Mouse (Mus musculus): Measurements from ENCODE around the gene Acox2.
"Not testable (repeated sequence)": the region's sequence is repeated elsewhere in the genome, so short reads cannot be mapped to it uniquely, and the experiment has no call there.

Acox2 gene

DNA sequence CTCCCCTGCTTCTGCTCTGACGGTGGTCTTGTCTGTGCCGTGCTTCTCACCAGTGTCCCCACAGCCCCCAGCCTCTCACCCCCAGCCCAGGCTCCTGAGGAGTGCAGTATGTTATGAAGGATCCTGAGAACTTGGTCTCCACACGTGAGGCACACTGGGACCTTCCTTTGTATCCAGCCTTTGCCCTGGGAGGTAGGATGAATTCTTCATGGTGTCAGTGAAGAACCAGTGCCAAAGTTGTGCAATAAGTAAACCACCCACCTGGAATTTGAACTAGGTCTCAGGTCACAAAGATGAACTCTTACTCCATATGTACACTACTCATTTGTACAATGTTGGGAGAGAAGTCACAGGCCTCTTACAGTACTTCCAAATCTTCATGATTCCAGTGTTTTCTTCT, at the start of gene Acox2:
Gene Acox2 (minus strand): TSS at position 188 of the 400 bp plus-strand sequence.
- DNase-seq (ENCODE audit: extremely low read depth, low read depth, low spot score), result peak; percentile 85

DNA sequence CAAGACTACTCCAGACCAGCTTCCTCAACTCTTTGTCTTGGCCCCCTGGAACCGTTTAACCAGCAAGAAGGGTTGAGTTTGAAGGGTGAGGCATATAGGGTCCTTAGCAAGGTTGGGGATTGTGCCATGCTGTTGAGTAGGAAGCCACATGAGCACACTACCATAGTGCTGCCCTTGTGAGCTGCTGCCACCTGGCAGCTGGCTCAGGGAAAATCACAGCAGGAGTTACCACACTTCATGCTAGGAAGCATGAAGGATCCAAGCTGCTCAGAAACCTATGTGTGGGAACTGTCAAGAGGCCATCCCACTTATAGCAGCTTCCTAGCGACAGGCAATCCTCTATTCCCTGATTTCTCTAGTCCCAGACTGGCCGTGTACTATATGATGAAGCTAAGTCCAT, 49.5 kb upstream of the Acox2 start:
- no peak for DNase-seq (ENCODE audit: extremely low read depth, low read depth, low spot score)

DNA sequence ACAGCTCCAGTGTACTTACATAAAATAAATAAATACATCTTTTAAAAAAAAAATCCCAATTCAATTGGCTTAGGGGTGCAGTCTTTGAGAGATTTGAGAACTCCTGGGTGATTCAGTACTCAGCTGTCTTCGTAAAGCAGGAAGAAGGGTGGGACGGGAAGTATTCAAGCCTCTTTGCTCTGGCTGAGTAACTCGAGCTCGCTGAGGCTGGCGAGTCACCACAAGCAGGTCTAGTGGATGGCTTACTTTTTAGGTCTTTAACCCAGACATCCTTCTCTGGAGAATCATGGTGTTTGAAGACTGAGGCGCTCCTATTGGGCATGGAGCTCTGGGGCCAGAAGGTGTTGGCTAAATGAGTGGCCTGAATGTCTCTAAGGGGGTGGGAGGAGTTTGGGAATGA, 47.7 kb upstream of the Acox2 start:
- no peak for DNase-seq (ENCODE audit: extremely low read depth, low read depth, low spot score)

DNA sequence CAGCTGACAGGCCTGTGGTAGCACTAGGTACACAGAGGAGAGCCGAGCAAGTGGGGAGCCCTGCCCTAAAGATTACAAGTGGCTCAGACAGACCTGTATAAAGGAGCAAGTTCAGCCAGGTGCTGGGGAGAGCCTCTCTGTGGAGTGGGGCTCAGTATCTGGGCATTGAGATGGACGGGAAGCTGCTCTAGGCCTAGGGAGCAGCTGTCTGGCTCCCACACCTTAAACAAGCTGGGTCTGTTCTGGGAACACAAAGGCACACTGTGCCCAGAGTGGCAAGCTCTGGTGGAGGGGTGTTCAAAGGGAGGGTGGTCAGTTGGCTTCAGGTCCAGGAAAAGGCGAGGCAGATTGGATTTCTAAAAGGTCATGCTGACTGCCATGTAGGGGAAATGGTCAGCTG, 45.9 kb upstream of the Acox2 start:
- DNase-seq (ENCODE audit: extremely low read depth, low read depth, low spot score), result no peak

DNA sequence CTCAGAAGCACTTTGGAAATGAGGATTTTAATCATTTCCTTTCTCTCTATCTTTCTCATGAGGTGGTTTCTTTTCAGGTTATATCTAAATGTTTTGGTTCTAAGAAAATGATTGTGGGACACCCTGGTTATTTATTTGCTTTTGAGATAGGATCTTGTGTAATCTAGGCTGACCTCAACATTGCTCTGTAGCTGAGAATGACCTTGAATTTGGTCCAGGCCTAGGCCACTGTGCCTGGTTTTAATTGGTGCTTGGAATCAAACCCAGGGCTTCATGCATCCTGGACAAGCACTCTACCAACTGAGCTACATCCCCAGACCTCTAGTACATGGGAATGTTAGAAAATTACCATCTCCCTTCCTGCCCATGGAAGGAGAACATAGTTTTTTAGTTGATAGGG, 44.9 kb upstream of the Acox2 start:
- DNase-seq (ENCODE audit: extremely low read depth, low read depth, low spot score), result no peak

DNA sequence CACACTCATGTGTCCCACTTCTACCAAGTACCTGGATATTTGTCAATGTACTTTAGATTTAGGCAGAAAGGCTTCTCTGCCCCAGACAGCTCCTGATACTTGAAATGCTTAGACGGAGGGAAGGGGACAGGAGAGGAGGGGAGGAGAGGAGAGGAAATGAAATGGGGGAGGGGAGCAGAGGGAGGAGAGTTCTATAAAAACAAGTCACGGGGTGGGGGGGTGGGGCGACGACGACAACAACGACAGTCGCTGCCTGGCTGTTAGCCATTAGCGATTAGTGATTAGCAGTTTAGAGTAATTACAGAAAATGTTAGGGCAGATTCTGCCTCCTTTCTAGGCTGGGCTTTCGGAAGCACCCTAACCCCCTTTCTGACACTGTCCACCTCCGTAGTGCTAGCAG, 43.5 kb upstream of the Acox2 start:
- no peak for DNase-seq (ENCODE audit: extremely low read depth, low read depth, low spot score)

DNA sequence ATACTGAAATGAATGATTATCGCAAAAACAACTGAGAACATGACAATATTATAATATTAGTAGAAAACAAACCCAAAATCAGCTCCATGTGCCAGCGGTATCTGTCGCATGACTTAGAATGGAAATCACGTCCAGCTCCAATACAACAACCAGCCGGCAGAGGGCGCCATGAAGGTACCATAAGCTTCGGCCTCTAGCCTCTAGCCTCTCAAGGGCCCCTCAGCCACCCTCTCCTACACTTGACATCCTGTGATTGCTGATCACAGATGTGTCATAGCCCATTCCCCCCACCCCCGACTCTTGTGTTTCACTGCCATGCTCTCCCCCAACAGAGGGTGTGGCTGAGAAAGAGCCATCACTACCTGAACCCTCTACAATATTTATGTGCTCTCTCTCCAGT, 41.1 kb upstream of the Acox2 start:
- DNase-seq (ENCODE audit: extremely low read depth, low read depth, low spot score), result no peak

DNA sequence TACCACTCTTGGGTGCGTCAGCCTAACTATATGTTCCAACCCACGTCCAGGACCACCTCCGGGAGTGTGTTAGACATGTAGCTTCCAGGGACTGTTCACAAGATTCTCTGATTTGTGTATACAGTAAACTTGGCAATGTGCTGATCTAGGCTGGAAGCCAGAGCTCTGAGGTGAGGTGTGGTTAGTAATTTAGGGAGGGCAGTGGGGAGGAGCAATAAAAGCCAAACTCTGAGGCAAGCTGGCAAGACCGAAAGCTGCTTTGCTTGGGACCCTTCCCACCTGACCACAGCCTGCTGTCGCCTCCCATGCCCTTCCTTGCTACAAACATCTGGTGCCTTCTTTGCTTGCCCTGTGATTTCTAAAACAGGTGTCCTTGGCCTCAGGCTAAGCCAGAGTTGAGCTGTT, 38.7 kb upstream of the Acox2 start:
- DNase-seq (ENCODE audit: extremely low read depth, low read depth, low spot score), result peak; percentile 30

DNA sequence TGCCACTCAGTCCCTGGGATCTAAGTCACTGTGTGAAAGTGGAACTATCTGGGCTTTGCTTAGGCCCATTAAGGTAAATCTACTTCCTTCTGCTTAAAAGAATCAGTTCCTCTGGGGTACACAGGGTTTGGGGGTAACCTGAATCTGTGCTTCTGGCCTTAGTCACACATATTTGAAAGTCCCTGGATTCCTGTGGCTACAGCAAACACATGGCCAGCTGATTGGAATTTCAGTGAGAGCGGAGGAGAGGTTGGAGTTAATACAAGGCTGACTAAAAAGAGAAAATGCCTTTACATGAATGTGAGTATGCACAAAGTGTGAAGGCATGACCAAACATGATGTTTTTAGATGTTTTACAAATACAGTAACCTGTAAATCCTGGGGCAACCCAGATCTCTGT, 35.1 kb upstream of the Acox2 start:
- DNase-seq (ENCODE audit: extremely low read depth, low read depth, low spot score), result no peak

DNA sequence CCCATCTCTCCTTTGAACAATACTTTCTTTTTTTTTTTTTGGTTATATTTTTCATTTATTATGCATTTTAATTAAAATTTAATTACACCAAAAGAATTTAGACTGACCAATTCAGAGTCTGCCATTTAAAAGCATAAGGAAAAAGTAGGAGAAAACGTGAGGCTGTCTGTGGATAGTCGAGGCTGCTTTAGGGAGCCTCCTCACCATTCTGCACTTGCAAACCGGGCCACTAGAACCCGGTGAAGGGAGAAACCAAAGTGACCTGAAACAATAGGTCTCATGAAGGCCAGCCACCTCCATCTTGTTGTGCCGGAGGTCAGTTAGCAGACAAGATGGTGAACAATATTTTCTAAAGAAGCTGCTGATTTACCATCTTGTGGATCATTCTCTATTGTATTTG, 27.4 kb upstream of the Acox2 start:
- not testable (repeated sequence) for DNase-seq (ENCODE audit: extremely low read depth, low read depth, low spot score)

DNA sequence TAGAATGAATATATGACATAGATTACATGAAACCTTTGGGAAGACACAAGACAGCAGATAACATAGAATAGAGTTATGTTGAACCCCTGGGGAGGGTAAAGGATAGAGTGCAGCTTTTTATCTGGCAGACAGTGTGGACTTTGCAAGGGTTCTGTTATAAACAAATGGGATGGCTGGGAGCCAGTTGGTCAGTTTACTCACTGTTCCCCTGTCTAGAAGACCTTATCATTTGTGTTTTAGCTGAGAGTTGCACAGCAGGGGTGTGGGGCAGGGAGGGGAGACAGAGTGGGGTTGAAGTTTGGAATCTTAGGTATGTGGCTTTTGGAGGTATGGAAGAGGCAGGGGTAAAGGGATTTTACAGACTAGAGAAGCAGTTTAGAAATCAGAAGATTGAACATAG, 24.6 kb upstream of the Acox2 start:
- no peak for DNase-seq (ENCODE audit: extremely low read depth, low read depth, low spot score)

DNA sequence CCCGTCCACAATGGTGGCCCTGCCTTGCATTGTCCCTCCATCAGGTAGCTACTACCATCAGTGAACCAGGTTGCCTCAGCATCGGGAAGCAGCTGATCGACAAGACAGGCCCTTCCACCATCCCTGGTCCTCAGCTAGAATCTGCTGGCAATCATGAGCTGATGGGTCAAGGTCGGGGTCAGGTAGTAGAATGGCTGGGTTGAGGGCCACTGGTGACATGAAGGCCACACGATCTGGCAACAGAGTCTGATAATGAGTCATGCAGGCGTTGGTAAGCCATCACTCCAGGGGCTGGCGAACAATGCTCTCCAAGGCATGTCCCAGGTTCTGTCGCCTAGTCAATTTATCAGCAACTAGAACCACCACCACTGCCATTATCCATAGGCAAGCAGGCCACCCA, 12.1 kb upstream of the Acox2 start:
- DNase-seq (ENCODE audit: extremely low read depth, low read depth, low spot score), result not testable (repeated sequence)

DNA sequence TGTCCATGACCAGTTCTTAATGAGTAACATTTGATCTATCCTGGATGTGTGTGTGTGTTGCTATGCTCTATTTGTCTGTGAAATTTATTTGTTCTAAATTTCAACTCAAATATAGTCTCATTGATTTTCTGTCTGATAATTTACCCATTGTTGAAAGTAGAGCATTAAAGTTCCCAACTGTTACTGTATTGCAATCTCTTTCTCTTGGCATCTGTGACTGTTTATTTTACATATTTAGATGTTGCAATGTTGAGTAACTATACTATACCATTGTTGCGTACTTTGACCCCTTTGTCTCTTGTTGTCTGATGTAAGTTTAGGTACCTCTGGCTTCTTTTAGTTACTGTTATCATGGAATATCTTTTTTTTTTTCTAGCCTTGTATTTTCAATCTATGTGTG, 5.2 kb upstream of the Acox2 start:
- no peak for DNase-seq (ENCODE audit: extremely low read depth, low read depth, low spot score)

DNA sequence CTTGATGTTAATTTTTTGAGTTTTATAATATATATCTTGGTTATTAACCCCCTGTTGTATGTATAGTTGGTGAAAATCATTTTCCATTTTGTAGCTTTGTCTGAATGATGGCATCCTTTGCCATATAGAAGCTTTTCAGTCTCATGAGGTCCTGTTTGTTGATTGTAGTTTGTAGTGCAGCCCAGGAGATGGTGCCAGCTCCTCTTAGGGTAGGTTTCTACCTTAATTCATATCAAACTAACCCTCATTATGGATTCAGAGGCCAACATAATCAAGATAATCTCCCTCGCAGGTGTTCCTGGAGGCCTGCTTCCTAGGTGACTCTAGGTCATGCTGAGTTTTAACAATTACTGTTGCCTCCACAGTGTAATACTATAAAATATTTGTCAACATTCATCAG, 3.1 kb upstream of the Acox2 start:
- no peak for DNase-seq (ENCODE audit: extremely low read depth, low read depth, low spot score)

DNA sequence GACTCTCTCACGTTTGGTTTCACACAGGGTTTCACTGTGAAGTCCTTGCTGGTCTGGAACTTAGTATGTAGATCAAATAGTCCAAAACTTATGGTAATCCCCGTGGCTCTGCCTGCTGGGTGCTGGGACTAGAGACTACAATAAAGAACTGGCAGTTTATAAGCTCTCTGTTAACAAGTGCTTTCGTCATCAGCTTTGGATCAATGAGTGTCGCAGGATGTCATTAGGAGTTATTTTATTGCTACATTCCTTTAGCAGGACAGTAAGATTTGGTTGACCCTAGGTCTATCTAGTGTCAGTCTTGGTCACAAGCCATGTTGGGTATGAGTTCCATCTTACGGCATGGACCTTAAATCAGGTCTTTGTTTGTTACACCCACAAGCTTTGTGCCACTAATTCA, 1.1 kb upstream of the Acox2 start:
- DNase-seq (ENCODE audit: extremely low read depth, low read depth, low spot score), result peak; percentile 73

DNA sequence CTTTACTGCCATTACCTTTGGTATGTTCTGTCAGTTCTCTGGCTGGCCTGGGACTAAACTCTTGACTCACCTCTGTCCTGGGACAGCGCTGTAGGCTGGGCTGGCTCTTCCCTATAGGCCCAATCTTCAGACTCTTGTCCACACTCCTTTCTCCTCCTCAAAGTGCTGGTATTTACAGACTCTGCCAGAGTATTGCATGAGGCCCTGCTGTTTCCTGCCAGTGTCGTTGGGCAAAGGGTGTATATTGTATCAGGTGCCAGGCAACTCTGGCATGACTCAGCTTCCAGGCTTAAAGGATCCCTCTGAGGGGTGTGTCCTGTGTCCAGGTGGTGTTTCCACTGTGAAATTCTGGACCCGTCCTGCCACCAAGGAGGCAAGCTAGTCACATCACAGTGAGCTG, 401 bp downstream of the Acox2 start:
- peak; percentile 84 for DNase-seq (ENCODE audit: extremely low read depth, low read depth, low spot score)

DNA sequence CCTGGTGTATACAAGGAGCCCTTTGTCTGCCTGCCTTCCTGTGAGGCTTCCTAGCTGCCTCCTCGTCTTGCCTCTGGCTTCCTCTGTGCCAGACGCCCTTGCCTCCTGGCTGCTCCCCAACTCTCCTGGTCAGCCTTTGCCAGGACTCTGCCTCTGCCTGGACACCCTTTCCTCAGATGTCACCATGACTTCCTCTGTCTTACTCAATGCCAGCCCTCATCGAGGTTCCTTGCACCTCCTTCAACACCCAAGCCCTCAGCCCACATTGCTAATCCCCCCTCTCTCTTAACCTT, 872 bp downstream of the Acox2 start:
- DNase-seq (ENCODE audit: extremely low read depth, low read depth, low spot score), result peak; percentile 52

DNA sequence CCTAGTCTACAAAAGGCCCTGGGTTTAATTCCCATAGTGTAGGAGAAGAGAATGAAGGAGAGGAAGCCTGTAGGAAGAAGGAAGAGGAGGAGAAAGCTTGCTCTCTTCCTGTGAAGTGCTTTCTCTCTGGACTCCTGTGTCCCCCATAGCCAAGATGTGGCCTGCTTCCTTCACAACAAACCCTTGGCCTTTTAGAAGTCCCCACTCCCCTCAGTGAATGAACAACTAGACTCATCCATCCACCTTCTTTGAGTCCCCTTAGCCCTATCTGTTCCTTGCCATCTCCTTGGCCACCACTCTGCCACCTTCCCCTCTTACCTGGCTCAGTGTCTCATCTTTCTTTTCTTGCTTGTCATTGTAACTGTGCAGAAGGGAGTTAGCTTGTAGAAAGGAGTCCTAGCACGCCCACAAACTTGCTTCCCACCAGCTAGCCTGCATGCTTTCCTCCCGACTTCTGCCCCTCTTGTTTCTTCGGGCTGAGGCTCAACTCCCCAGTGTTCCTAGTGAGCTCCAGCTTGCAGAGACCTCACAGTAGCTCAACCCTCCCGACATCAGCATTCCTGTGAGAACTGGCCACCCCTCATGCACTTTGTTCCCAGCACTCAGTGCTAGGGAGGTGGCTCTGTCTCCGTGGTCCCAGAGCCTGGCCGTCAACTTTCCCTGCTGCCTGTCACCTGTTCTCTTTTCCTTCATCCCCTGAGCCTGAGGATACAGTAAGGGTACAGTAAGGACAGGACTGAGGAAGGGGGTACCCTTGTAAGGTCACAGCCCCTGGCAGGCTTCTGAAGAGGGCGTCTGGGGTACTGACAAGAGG, 1.4 kb downstream of the Acox2 start:
- no peak for DNase-seq (ENCODE audit: extremely low read depth, low read depth, low spot score)

DNA sequence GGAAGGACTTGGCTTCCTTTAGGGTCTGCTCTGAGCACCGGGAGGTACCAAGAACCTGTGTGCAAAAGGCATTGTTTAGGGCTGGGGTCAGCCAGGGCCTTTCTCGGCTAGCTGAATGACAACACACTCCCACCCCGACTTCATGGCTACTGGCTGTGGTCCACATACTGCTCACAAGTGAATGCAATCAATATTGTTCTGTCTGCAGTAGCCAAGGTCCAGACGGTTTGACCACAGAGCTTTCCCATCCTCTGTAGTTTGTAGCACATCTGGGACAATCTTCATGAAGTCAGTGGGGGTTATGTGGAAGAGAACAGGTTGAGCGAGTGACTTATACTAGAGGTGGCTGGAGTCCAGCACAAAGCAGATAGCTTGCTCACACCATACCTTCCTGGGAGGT, 2.3 kb downstream of the Acox2 start:
- DNase-seq (ENCODE audit: extremely low read depth, low read depth, low spot score), result no peak

DNA sequence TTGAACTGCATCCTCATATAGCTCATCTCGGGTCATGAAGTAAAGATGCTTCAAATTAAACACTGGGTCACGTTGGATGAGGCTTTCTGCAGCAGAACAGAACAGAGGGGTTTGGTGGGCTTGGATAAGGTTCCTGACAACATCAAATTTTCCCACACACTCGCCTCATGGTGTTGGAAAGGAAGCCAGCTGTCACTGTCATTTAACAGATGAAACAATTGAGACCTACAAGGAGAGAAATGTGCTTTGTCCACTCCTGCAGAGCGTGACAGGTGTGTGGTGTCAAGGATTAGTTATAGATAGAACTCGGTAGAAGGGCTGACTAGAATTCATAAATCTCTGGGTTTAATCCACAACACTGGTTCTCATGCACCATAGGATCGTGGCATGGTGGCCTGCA, 3.1 kb downstream of the Acox2 start:
- no peak for DNase-seq (ENCODE audit: extremely low read depth, low read depth, low spot score)

DNA sequence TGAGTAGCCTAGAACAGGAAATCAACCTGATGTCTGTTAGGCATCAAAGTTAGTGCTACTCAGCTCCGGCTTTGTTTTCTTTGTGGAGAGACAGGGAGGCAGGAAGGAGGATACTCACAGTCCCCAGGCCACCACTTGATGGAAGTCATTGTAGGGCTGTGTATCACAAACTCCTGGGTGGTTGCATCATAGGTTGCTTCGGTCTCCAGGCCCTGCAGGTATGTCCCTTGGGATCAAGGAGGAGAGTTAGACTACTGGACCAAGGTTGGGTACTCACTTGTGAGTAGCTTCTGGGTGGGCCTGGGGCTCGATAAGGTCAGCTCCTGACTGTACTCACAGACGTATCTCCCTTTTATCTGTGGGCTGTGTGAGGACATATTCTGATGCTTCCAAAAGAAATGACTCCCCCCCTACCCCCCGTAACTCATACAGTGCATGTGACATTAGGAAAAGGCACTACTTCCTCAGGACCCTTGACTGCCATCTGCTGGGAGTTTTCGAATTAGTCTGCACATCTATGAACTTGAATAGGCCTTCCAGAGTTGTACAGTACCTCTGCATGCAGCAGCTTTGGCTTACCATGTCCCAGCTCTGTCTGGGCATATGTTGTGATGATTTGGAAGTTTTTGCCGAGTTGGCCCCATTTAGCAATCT, 4.0 kb downstream of the Acox2 start:
- DNase-seq (ENCODE audit: extremely low read depth, low read depth, low spot score), result no peak

DNA sequence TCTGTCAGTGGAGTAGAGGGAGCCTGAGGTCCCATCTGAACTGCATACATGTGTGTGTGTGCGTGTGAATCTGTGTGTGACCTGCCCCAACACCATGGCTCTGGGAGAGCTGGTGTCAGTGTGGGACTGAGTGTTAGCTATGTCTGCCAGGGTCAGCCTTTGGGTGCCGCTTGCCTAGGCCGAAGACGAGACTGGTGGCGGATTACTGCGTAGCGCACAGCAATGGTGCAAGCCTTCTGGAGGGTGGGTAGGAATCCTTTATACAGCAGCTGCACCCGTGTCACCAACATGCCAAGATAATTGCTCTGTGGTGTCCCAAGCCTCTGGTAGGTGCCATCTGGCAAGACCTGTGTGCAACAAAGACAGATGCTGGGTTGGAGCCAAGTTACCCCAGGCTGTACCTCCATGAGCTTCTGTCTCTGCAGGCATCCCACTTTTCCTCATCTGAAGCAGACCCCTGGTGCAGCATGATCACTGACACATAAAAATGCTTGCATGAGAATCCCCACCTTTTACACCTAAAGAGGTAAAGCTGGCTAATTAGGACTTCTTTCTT, 7.7 kb downstream of the Acox2 start:
- no peak for DNase-seq (ENCODE audit: extremely low read depth, low read depth, low spot score)

Data from fat pad, adult 2 months (tissue).